Mouse (Mus musculus) small intestine, adult 2 months (tissue): Measurements from ENCODE around the gene Gm5737.

Source experiments
- CTCF ChIP-seq: fragments of 200-500 bp; IDR thresholded peaks from 2 replicates; pipeline ENCODE4 v1.5.1; 2012; ENCODE audit warnings: low read depth, mild to moderate bottlenecking, control low read depth, inconsistent platforms, low read length, moderate library complexity, mixed read lengths; ENCODE audit not compliant: insufficient replicate concordance, insufficient read length; ENCODE audit errors: extremely low read depth
- POLR2A ChIP-seq: fragments of 200-500 bp; IDR thresholded peaks from 2 replicates; pipeline ENCODE4 v1.6.1; 2012; ENCODE audit warnings: low read depth, mild to moderate bottlenecking, control low read depth, inconsistent platforms, low read length, moderate library complexity

GRCm38 (mm10) chr7:120838436-120839160, 26.4 kb downstream of the Gm5737 start:
- TF ChIP-seq POLR2A, result no peak
- TF ChIP-seq CTCF, result no peak
